Comparison of ENCODE assay signal across 12 mouse cellular contexts in the genomic region with DNA sequence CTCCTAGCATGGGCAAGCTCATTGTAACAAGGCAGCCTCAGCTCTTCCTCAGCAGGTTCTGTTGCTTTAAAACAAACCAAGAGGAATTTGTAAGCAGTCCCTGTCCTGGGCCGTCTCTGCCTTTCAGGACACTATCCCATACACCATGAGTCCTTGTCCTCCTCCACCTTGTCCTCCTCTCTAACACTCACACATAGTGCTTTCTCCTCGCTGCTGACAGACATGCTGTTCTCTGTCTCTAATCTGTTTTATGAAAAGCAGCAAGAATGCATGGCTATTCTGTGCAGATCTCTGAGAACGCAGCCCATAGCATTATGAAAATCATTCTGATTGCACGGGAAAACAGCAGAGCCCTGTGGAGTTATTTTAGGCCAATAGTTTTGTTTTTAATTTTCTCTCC.
A peak's percentile ranks its signal among the peaks of the same experiment; 100 is the strongest.
DNase-seq lines count a peak whose midpoint lies in the region; ATAC-seq lines count a peak whose summit lies in the region.
"Had no signal": no experiment of that assay in that cellular context is flagged by ENCODE, and none has a peak within 500 bp of the region (broad histone marks: within the 10 kb centered on the region; RNA-seq: fewer than 3 reads in every experiment).

No protein-coding gene starts in this region.

- no peaks in the 10 kb centered on the region for H3K27me3 ChIP-seq in heart, embryonic 10.5 days (ENCODE audit: insufficient read depth, poor library complexity, severe bottlenecking)
- H3K27me3 ChIP-seq in midbrain, embryonic 11.5 days (ENCODE audit: control insufficient read depth, insufficient read depth, low read length), result no peaks in the 10 kb centered on the region
- no peaks in the 10 kb centered on the region for H3K27me3 ChIP-seq in kidney, embryonic 16.5 days (ENCODE audit: insufficient read depth, low read length)

- H3K9me3 ChIP-seq in heart, embryonic 10.5 days, result no peaks in the 10 kb centered on the region
- no peaks in the 10 kb centered on the region for H3K9me3 ChIP-seq in midbrain, embryonic 11.5 days (ENCODE audit: control insufficient read depth, low read length)
- no peaks in the 10 kb centered on the region for H3K9me3 ChIP-seq in kidney, embryonic 16.5 days (ENCODE audit: low read length)

- WGBS in heart, embryonic 10.5 days, result 56% methylated on average over 4 of the region's 4 CpGs
- 26% methylated on average over 4 of the region's 4 CpGs for WGBS in midbrain, embryonic 11.5 days
- 59% methylated on average over 4 of the region's 4 CpGs for WGBS in kidney, embryonic 16.5 days

- peak overlapping the region; percentile 18 for H3K27ac ChIP-seq in heart, embryonic 10.5 days
- H3K27ac ChIP-seq in midbrain, embryonic 11.5 days (ENCODE audit: low read depth, low read length), result no peak overlapping the region
- H3K27ac ChIP-seq in kidney, embryonic 16.5 days (ENCODE audit: low read length), result no peak overlapping the region
- H3K27ac ChIP-seq: kidney, postnatal 0 days had no signal

- H3K9ac ChIP-seq in midbrain, embryonic 11.5 days (ENCODE audit: low read length), result 0 out of 2 replicates have a peak overlapping the region, but pooled peaks have one; percentile 9
- no peak overlapping the region for H3K9ac ChIP-seq in kidney, embryonic 16.5 days (replicated peaks; ENCODE audit: low read length)

- DNase-seq in heart, embryonic 10.5 days (ENCODE audit: low spot score), result no peak
- no peak for DNase-seq in heart, adult 9 months (ENCODE audit: low spot score in 2 of 2)
- peak; percentile 12 for DNase-seq in retina, embryonic 14.5 days (ENCODE audit: low spot score)
- no peak for DNase-seq in retina, postnatal 1 day
- peak; percentile 86 for DNase-seq in midbrain, embryonic 11.5 days (ENCODE audit: low spot score, missing footprints)
- DNase-seq in thymus, adult 18-20 months, result no peak
- DNase-seq in urinary bladder, postnatal 14 days (ENCODE audit: low spot score), result no peak
- DNase-seq: cerebellum, adult 11-12 months; heart, adult 11 months; lung, adult 2 months had no signal

- H3K4me1 ChIP-seq in heart, embryonic 10.5 days, result no peaks in the 10 kb centered on the region
- H3K4me1 ChIP-seq in midbrain, embryonic 11.5 days (ENCODE audit: control insufficient read depth, insufficient read depth, low read length), result peaks cover 11% of the 10 kb centered on the region
- H3K4me1 ChIP-seq in kidney, embryonic 16.5 days (ENCODE audit: insufficient read depth, low read length), result peaks cover 4% of the 10 kb centered on the region; the same call in 1 of the 2 replicates

- H3K4me2 ChIP-seq in midbrain, embryonic 11.5 days, result no peak overlapping the region
- H3K4me2 ChIP-seq in kidney, embryonic 16.5 days (replicated peaks; ENCODE audit: low read depth, low read length), result no peak overlapping the region

- H3K4me3 ChIP-seq in heart, embryonic 10.5 days, result no peak overlapping the region
- H3K4me3 ChIP-seq in midbrain, embryonic 11.5 days (ENCODE audit: low read depth, low read length), result no peak overlapping the region
- no peak overlapping the region for H3K4me3 ChIP-seq in kidney, embryonic 16.5 days (ENCODE audit: low read length)

- H3K36me3 ChIP-seq in heart, embryonic 10.5 days, result peaks cover 5% of the 10 kb centered on the region; the same call in 1 of the 2 replicates
- H3K36me3 ChIP-seq in midbrain, embryonic 11.5 days (ENCODE audit: control insufficient read depth, insufficient read depth, low read length), result no peaks in the 10 kb centered on the region
- no peaks in the 10 kb centered on the region for H3K36me3 ChIP-seq in kidney, embryonic 16.5 days (ENCODE audit: insufficient read depth, low read length)

- no peak for ATAC-seq in midbrain, embryonic 11.5 days (ENCODE audit: low FRiP score)
- ATAC-seq in kidney, embryonic 16.5 days (ENCODE audit: low FRiP score, low TSS enrichment), result no peak

Comparison
In these comparisons a context has a peak if more than half of its experiments do, and no peak if none do; other contexts are left out.
1. DNase-seq: peak in retina, embryonic 14.5 days (single experiment) and midbrain, embryonic 11.5 days (single experiment); none in heart, embryonic 10.5 days (single experiment), heart, adult 9 months (0 of 2), retina, postnatal 1 day (single experiment), thymus, adult 18-20 months (0 of 2) and urinary bladder, postnatal 14 days (single experiment).